Mouse (Mus musculus) forebrain, embryonic 12.5 days (tissue): ENCODE measurements around the gene Cenpm. TPM values are rescaled to one million over a fixed set of nuclear protein-coding genes. Genes with fewer than 3 reads are reported as not detected.

Source experiments
- ATAC-seq: fragments of 200-750 bp; cut with Nextera tagmentation; 2 replicates; pipeline ENCODE4 v1.8.0; 2017; ENCODE audit warnings: moderate TSS enrichment; ENCODE audit not compliant: low FRiP score
- H3K27ac ChIP-seq: fragments of 300-500 bp; sonication (generic); 2 replicates; pipeline ENCODE4 v1.5.1; 2016; ENCODE audit warnings: mild to moderate bottlenecking
- H3K27me3 ChIP-seq: fragments of 300-500 bp; sonication (generic); 2 replicates; pipeline ENCODE4 v1.6.1; 2016; ENCODE audit warnings: mild to moderate bottlenecking
- H3K36me3 ChIP-seq: fragments of 300-500 bp; sonication (generic); replicated peaks from 2 replicates; pipeline ENCODE4 v1.6.1; 2016; ENCODE audit warnings: mild to moderate bottlenecking
- H3K4me1 ChIP-seq: fragments of 300-500 bp; sonication (generic); 2 replicates; pipeline ENCODE4 v1.6.1; 2016
- H3K4me2 ChIP-seq: fragments of 300-500 bp; sonication (generic); 2 replicates; pipeline ENCODE4 v1.6.1; 2016; ENCODE audit warnings: mild to moderate bottlenecking, moderate library complexity
- H3K4me3 ChIP-seq: fragments of 300-500 bp; sonication (generic); replicated peaks from 2 replicates; pipeline ENCODE4 v1.5.1; 2016; ENCODE audit warnings: mild to moderate bottlenecking
- H3K9ac ChIP-seq: fragments of 300-500 bp; sonication (generic); 2 replicates; pipeline ENCODE4 v1.6.1; 2016; ENCODE audit warnings: mild to moderate bottlenecking
- H3K9me3 ChIP-seq: fragments of 300-500 bp; sonication (generic); 2 replicates; pipeline ENCODE4 v1.6.1; 2016
- WGBS: fragments of 180-500 bp; shearing (Covaris S2); methylation state at CpG from one replicate; pipeline ENCODE4 v1.1.7; 2016; 5-methylcytosine and 5-hydroxymethylcytosine counted together
- polyA plus RNA-seq: library from polyadenylated mRNA; unstranded; fragments of >200 nt; fragmentation: Nextera tagmentation; extraction: Ambion mirVana; gene quantifications from 2 replicates; pipeline ENCODE4 v1.2.1, GENCODE M21; 2016

The Cenpm gene
- polyA plus RNA-seq, 1 experiment from 2014 or later, result 86.4 TPM

- Histone ChIP-seq H3K27me3 (no peaks in the 10 kb centered on the region), H3K36me3 (peaks cover 97% of the 10 kb centered on the region), H3K4me3 (no peak overlapping the region), H3K27ac (no peak overlapping the region), H3K9ac (no peak overlapping the region), H3K9me3 (no peaks in the 10 kb centered on the region), H3K4me2 (no peak overlapping the region), H3K4me1 (no peaks in the 10 kb centered on the region)
- WGBS, result 91% methylated on average over 7 of the region's 7 CpGs
- no peak for ATAC-seq
These were observed 46.2 kb downstream of the Cenpm start for GRCm38 (mm10) chr15:82198342-82198741.

GRCm38 (mm10) chr15:82197937-82198336, 46.6 kb downstream of the Cenpm start:
- WGBS, result 93% methylated on average over 11 of the region's 11 CpGs
- ATAC-seq, result no peak

GRCm38 (mm10) chr15:82197246-82197750, 47.2 kb downstream of the Cenpm start:
- H3K4me1 ChIP-seq, result no peaks in the 10 kb centered on the region
- no peak for ATAC-seq
- H3K4me2 ChIP-seq, result no peak overlapping the region
- 93% methylated on average over 10 of the region's 10 CpGs for WGBS
- H3K9me3 ChIP-seq, result no peaks in the 10 kb centered on the region
- peaks cover 97% of the 10 kb centered on the region for H3K36me3 ChIP-seq
- no peak overlapping the region for H3K4me3 ChIP-seq
- no peaks in the 10 kb centered on the region for H3K27me3 ChIP-seq
- H3K27ac ChIP-seq, result no peak overlapping the region
- H3K9ac ChIP-seq, result no peak overlapping the region

More at GRCm38 (mm10) chr15:82197937-82198336, 46.6 kb downstream of the Cenpm start:
- Histone ChIP-seq H3K27me3 (no peaks in the 10 kb centered on the region), H3K9me3 (no peaks in the 10 kb centered on the region), H3K4me1 (no peaks in the 10 kb centered on the region), H3K36me3 (peaks cover 97% of the 10 kb centered on the region), H3K9ac (no peak overlapping the region), H3K27ac (no peak overlapping the region), H3K4me3 (no peak overlapping the region), H3K4me2 (no peak overlapping the region)

GRCm38 (mm10) chr15:82196300-82196699, 48.2 kb downstream of the Cenpm start:
- 89% methylated on average over 12 of the region's 12 CpGs for WGBS
- Histone ChIP-seq H3K27me3 (no peaks in the 10 kb centered on the region), H3K9me3 (no peaks in the 10 kb centered on the region), H3K4me2 (no peak overlapping the region), H3K36me3 (peaks cover 97% of the 10 kb centered on the region), H3K4me1 (no peaks in the 10 kb centered on the region), H3K4me3 (no peak overlapping the region), H3K27ac (no peak overlapping the region), H3K9ac (no peak overlapping the region)
- ATAC-seq, result no peak

- H3K36me3 ChIP-seq, result peaks cover 97% of the 10 kb centered on the region
- no peaks in the 10 kb centered on the region for H3K4me1 ChIP-seq
- no peak overlapping the region for H3K27ac ChIP-seq
- no peak overlapping the region for H3K4me3 ChIP-seq
- H3K4me2 ChIP-seq, result no peak overlapping the region
- no peaks in the 10 kb centered on the region for H3K9me3 ChIP-seq
- no peak for ATAC-seq
- H3K9ac ChIP-seq, result no peak overlapping the region
- 84% methylated on average over 8 of the region's 8 CpGs for WGBS
- H3K27me3 ChIP-seq, result no peaks in the 10 kb centered on the region
These were observed 51.9 kb downstream of the Cenpm start for GRCm38 (mm10) chr15:82192617-82193016.

- peaks cover 98% of the 10 kb centered on the region for H3K36me3 ChIP-seq
- no peaks in the 10 kb centered on the region for H3K9me3 ChIP-seq
- ATAC-seq, result no peak
- no peak overlapping the region for H3K9ac ChIP-seq
- no peaks in the 10 kb centered on the region for H3K27me3 ChIP-seq
- no peak overlapping the region for H3K27ac ChIP-seq
- H3K4me3 ChIP-seq, result no peak overlapping the region
- WGBS, result 97% methylated on average over 10 of the region's 10 CpGs
- H3K4me2 ChIP-seq, result no peak overlapping the region
- H3K4me1 ChIP-seq, result no peaks in the 10 kb centered on the region
These were observed 55.9 kb downstream of the Cenpm start for GRCm38 (mm10) chr15:82188481-82189240.

- H3K4me3 ChIP-seq, result no peak overlapping the region
- H3K36me3 ChIP-seq, result peaks cover 98% of the 10 kb centered on the region
- H3K9me3 ChIP-seq, result no peaks in the 10 kb centered on the region
- 96% methylated on average over 1 of the region's 1 CpGs for WGBS
- no peak overlapping the region for H3K9ac ChIP-seq
- no peak overlapping the region for H3K4me2 ChIP-seq
- no peaks in the 10 kb centered on the region for H3K27me3 ChIP-seq
- no peak for ATAC-seq
- H3K27ac ChIP-seq, result no peak overlapping the region
- no peaks in the 10 kb centered on the region for H3K4me1 ChIP-seq
These were observed 56.6 kb downstream of the Cenpm start for GRCm38 (mm10) chr15:82187924-82188323.

- Histone ChIP-seq H3K9ac (no peak overlapping the region), H3K36me3 (peaks cover 98% of the 10 kb centered on the region), H3K4me1 (no peaks in the 10 kb centered on the region), H3K9me3 (peaks cover under 1% of the 10 kb centered on the region; the same call in 1 of the 2 replicates), H3K4me2 (no peak overlapping the region), H3K27ac (no peak overlapping the region), H3K27me3 (no peaks in the 10 kb centered on the region), H3K4me3 (no peak overlapping the region)
- ATAC-seq, result no peak
- 89% methylated on average over 4 of the region's 4 CpGs for WGBS
These were observed 57.1 kb downstream of the Cenpm start for GRCm38 (mm10) chr15:82187401-82187800.

GRCm38 (mm10) chr15:82186931-82187330, 57.6 kb downstream of the Cenpm start:
- no peak for ATAC-seq
- WGBS, result 91% methylated on average over 5 of the region's 5 CpGs
- no peak overlapping the region for H3K4me2 ChIP-seq
- H3K4me1 ChIP-seq, result no peaks in the 10 kb centered on the region
- no peaks in the 10 kb centered on the region for H3K27me3 ChIP-seq
- H3K9me3 ChIP-seq, result peaks cover 5% of the 10 kb centered on the region
- no peak overlapping the region for H3K27ac ChIP-seq
- H3K4me3 ChIP-seq, result no peak overlapping the region
- no peak overlapping the region for H3K9ac ChIP-seq
- peaks cover 98% of the 10 kb centered on the region for H3K36me3 ChIP-seq

- Histone ChIP-seq H3K4me1 (no peaks in the 10 kb centered on the region), H3K9me3 (peaks cover 7% of the 10 kb centered on the region), H3K27me3 (no peaks in the 10 kb centered on the region), H3K36me3 (peaks cover 98% of the 10 kb centered on the region), H3K4me3 (no peak overlapping the region), H3K9ac (no peak overlapping the region), H3K4me2 (no peak overlapping the region), H3K27ac (no peak overlapping the region)
- ATAC-seq, result no peak
- 89% methylated on average over 14 of the region's 14 CpGs for WGBS
These were observed 58.4 kb downstream of the Cenpm start for GRCm38 (mm10) chr15:82186131-82186530.

GRCm38 (mm10) chr15:82185062-82185783, 59.3 kb downstream of the Cenpm start:
- Histone ChIP-seq H3K9me3 (peaks cover 7% of the 10 kb centered on the region), H3K27me3 (no peaks in the 10 kb centered on the region), H3K36me3 (peaks cover 100% of the 10 kb centered on the region), H3K9ac (no peak overlapping the region), H3K4me2 (no peak overlapping the region), H3K4me1 (no peaks in the 10 kb centered on the region), H3K27ac (0 out of 2 replicates have a peak overlapping the region, but pooled peaks have one; percentile 19), H3K4me3 (no peak overlapping the region)
- WGBS, result 93% methylated on average over 14 of the region's 14 CpGs
- ATAC-seq, result no peak

GRCm38 (mm10) chr15:82184656-82185055, 59.9 kb downstream of the Cenpm start:
- peaks cover 10% of the 10 kb centered on the region for H3K9me3 ChIP-seq
- H3K4me2 ChIP-seq, result no peak overlapping the region
- no peak overlapping the region for H3K4me3 ChIP-seq
- no peak overlapping the region for H3K9ac ChIP-seq
- 0 out of 2 replicates have a peak overlapping the region, but pooled peaks have one; percentile 19 for H3K27ac ChIP-seq
- ATAC-seq, result no peak
- 96% methylated on average over 10 of the region's 10 CpGs for WGBS
- H3K4me1 ChIP-seq, result no peaks in the 10 kb centered on the region
- peaks cover 100% of the 10 kb centered on the region for H3K36me3 ChIP-seq
- no peaks in the 10 kb centered on the region for H3K27me3 ChIP-seq
